Mouse (Mus musculus) myocyte (in vitro differentiated cells): ENCODE results near the gene Fbxl18.
A peak's percentile ranks its signal among the peaks of the same experiment; 100 is the strongest.

Source experiments
- CEBPB ChIP-seq: IDR thresholded peaks from 2 replicates; pipeline ENCODE4 v1.6.1; 2011; ENCODE audit warnings: mild to moderate bottlenecking, moderate library complexity; ENCODE audit not compliant: poor library complexity, insufficient read depth, severe bottlenecking
- E2F4 ChIP-seq: IDR thresholded peaks from one replicate; pipeline ENCODE4 v1.6.1; 2011; ENCODE audit warnings: mild to moderate bottlenecking, control low read depth, moderate library complexity; ENCODE audit not compliant: insufficient read depth
- MAX ChIP-seq: IDR thresholded peaks from one replicate; pipeline ENCODE4 v1.6.1; 2011; ENCODE audit warnings: low read depth, mild to moderate bottlenecking, control low read depth
- MYOD1 ChIP-seq, 3 experiments: IDR thresholded peaks; one replicate each; pipeline ENCODE4 v1.6.1; 2011; ENCODE audit warnings: control low read depth in 2 of 3, low read depth in 2 of 3, mild to moderate bottlenecking in 2 of 3, moderate library complexity in 1 of 3; ENCODE audit not compliant: insufficient read length in 2 of 3, control insufficient read depth in 1 of 3
- MYOG ChIP-seq, 3 experiments: IDR thresholded peaks; one replicate each; pipeline ENCODE4 v1.6.1; 2011; ENCODE audit warnings: control low read depth in 2 of 3, low read depth in 2 of 3, mild to moderate bottlenecking in 2 of 3; ENCODE audit not compliant: insufficient read length in 2 of 3, control insufficient read depth in 1 of 3, insufficient read depth in 1 of 3
- POLR2A ChIP-seq: IDR thresholded peaks from one replicate; pipeline ENCODE4 v1.6.1; 2011; ENCODE audit warnings: low read depth, mild to moderate bottlenecking, control low read depth, moderate library complexity; ENCODE audit not compliant: insufficient read length
- POLR2AphosphoS2 ChIP-seq: IDR thresholded peaks from one replicate; pipeline ENCODE4 v1.6.1; 2011; ENCODE audit warnings: low read depth, control low read depth; ENCODE audit not compliant: insufficient read length
- REST ChIP-seq: IDR thresholded peaks from one replicate; pipeline ENCODE4 v1.6.1; 2011; ENCODE audit warnings: mild to moderate bottlenecking, control low read depth, moderate library complexity; ENCODE audit not compliant: insufficient read depth, insufficient read length
- SRF ChIP-seq: IDR thresholded peaks from one replicate; pipeline ENCODE4 v1.6.1; 2011; ENCODE audit warnings: low read depth; ENCODE audit not compliant: control insufficient read depth, insufficient read length
- TCF12 ChIP-seq: IDR thresholded peaks from one replicate; pipeline ENCODE4 v1.6.1; 2011; ENCODE audit warnings: mild to moderate bottlenecking, control low read depth; ENCODE audit not compliant: poor library complexity, insufficient read depth, severe bottlenecking
- TCF3 ChIP-seq: IDR thresholded peaks from one replicate; pipeline ENCODE4 v1.6.1; 2011; ENCODE audit warnings: low read depth, control low read depth; ENCODE audit not compliant: insufficient read length
- USF1 ChIP-seq: IDR thresholded peaks from one replicate; pipeline ENCODE4 v1.6.1; 2011; ENCODE audit warnings: low read depth, mild to moderate bottlenecking, control low read depth, moderate library complexity

DNA sequence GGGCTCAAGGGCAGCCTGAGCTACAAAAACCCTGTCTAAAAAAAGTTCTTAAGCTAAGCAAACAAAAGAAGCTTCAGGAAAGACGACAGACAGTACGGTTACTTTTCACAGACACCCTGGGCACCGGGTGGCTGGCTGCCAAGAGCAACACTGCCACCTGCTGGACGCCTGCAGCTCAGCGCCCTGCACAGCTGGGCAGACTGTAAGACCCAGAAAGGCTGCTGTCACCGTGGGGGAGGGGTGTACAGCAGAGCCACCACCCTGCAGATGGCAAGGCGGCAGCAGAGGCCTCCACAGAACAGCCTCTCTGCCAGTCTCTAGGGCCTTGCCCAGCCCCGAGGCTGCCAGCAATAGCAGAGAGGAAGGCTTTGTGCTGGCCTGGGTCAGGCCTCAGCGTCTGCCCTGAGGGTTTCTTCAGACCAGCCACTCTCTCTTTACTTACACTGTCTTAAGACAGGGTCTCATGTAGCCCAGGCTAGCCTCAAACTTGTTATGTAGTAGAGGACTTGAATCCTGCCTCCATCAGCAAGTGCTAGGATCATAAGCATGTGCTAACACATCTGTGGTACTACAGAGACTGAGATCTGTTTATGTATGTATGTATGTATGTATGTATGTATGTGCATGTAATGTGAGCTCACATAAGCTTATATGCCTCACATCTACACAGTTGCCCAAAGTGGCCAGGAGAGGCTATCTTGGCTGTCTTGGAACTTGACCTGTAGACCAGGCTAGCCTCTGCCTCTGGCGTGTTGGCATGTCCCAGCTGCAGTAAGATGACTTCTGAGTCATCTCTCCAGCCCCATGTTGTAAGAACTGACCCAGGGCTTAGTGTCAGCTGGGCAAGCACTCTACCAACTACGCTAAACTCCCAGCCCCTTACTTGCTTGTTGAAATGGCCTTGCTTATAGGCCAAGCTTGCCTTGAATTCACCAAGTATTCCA, 17.6 kb downstream of the Fbxl18 start:
- TF ChIP-seq REST (no peak), SRF (no peak), USF1 (no peak), POLR2A (no peak), MAX (no peak), E2F4 (no peak), TCF12 (no peak), POLR2AphosphoS2 (peak; percentile 10), CEBPB (no peak), MYOG (IDR thresholded peaks at IDR 0.05; ENCODE audit: control insufficient read depth in 1 of 3, insufficient read depth in 1 of 3, insufficient read length in 2 of 3, low read depth in 2 of 3) (peak; percentile 20 to 89 (median 75)), MYOD1 (IDR thresholded peaks at IDR 0.05; ENCODE audit: control insufficient read depth in 1 of 3, insufficient read length in 2 of 3, low read depth in 2 of 3) (peak in 2 of 3 experiments; percentile 69 to 82), TCF3 (no peak)
